Mouse (Mus musculus): ENCODE measurements around the gene Il17rc. TPM values are rescaled to one million over a fixed set of nuclear protein-coding genes. Genes with fewer than 3 reads are reported as not detected.

The Il17rc gene
- polyA plus RNA-seq, 1 experiment from 2014 or later, result 31.1 TPM

GRCm38 (mm10) chr6:113438721-113439430, 32.4 kb upstream of the Il17rc start:
- Histone ChIP-seq H3K9ac (replicated peaks; ENCODE audit: low read depth) (no peak overlapping the region), H3K9me3 (ENCODE audit: low read length) (no peaks in the 10 kb centered on the region), H3K27ac (ENCODE audit: low read length) (no peak overlapping the region), H3K4me1 (ENCODE audit: insufficient read depth, low read depth, low read length) (0 out of 2 replicates have a peak, but pooled peaks cover 5% of the 10 kb centered on the region), H3K4me2 (replicated peaks; ENCODE audit: low read depth, low read length) (no peak overlapping the region), H3K27me3 (replicated peaks; ENCODE audit: insufficient read depth, low read length) (no peaks in the 10 kb centered on the region), H3K4me3 (ENCODE audit: low read depth, low read length) (no peak overlapping the region), H3K36me3 (ENCODE audit: insufficient read depth, low read length) (no peaks in the 10 kb centered on the region)
- DNase-seq (ENCODE audit: low spot score) (peak; percentile 37), ATAC-seq (no peak)
- WGBS, result 46% methylated on average over 12 of the region's 12 CpGs
- TF ChIP-seq EP300 (IDR thresholded peaks at IDR 0.05), result no peak
- TF ChIP-seq CTCF (IDR thresholded peaks at IDR 0.05), result no peak

GRCm38 (mm10) chr6:113440686-113441085, 30.5 kb upstream of the Il17rc start:
- WGBS, result 88% methylated on average over 3 of the region's 3 CpGs
- Histone ChIP-seq H3K27me3 (replicated peaks; ENCODE audit: insufficient read depth, low read length) (no peaks in the 10 kb centered on the region), H3K27ac (ENCODE audit: low read length) (no peak overlapping the region), H3K36me3 (ENCODE audit: insufficient read depth, low read length) (no peaks in the 10 kb centered on the region), H3K9me3 (ENCODE audit: low read length) (no peaks in the 10 kb centered on the region), H3K9ac (replicated peaks; ENCODE audit: low read depth) (no peak overlapping the region), H3K4me2 (replicated peaks; ENCODE audit: low read depth, low read length) (no peak overlapping the region), H3K4me3 (ENCODE audit: low read depth, low read length) (no peak overlapping the region), H3K4me1 (ENCODE audit: insufficient read depth, low read depth, low read length) (0 out of 2 replicates have a peak, but pooled peaks cover 5% of the 10 kb centered on the region)
- no peak for DNase-seq (ENCODE audit: low spot score)
- ATAC-seq, result no peak
- TF ChIP-seq CTCF (IDR thresholded peaks at IDR 0.05), result no peak
- no peak for TF ChIP-seq EP300 (IDR thresholded peaks at IDR 0.05)

GRCm38 (mm10) chr6:113441147-113441680, 30.0 kb upstream of the Il17rc start:
- peak; percentile 53; the same call in 1 of the 2 replicates for ATAC-seq

GRCm38 (mm10) chr6:113442087-113442441, 29.2 kb upstream of the Il17rc start:
- peak overlapping the region; percentile 83 for H3K9ac ChIP-seq (replicated peaks; ENCODE audit: low read depth)
- 0 out of 2 replicates have a peak, but pooled peaks cover 5% of the 10 kb centered on the region for H3K4me1 ChIP-seq (ENCODE audit: insufficient read depth, low read depth, low read length)
- DNase-seq (ENCODE audit: low spot score), result no peak
- TF ChIP-seq CTCF (IDR thresholded peaks at IDR 0.05) (no peak), EP300 (IDR thresholded peaks at IDR 0.05) (no peak)
- H3K27ac ChIP-seq (ENCODE audit: low read length), result no peak overlapping the region
- ATAC-seq, result no peak
- no peaks in the 10 kb centered on the region for H3K36me3 ChIP-seq (ENCODE audit: insufficient read depth, low read length)
- peak overlapping the region; percentile 91 for H3K4me3 ChIP-seq (ENCODE audit: low read depth, low read length)
- 42% methylated on average over 9 of the region's 9 CpGs for WGBS
- peak overlapping the region; percentile 92 for H3K4me2 ChIP-seq (replicated peaks; ENCODE audit: low read depth, low read length)
- no peaks in the 10 kb centered on the region for H3K9me3 ChIP-seq (ENCODE audit: low read length)
- no peaks in the 10 kb centered on the region for H3K27me3 ChIP-seq (replicated peaks; ENCODE audit: insufficient read depth, low read length)

More at GRCm38 (mm10) chr6:113441147-113441680, 30.0 kb upstream of the Il17rc start:
- Histone ChIP-seq H3K9me3 (ENCODE audit: low read length) (no peaks in the 10 kb centered on the region), H3K4me1 (ENCODE audit: insufficient read depth, low read depth, low read length) (0 out of 2 replicates have a peak, but pooled peaks cover 5% of the 10 kb centered on the region), H3K36me3 (ENCODE audit: insufficient read depth, low read length) (no peaks in the 10 kb centered on the region), H3K27me3 (replicated peaks; ENCODE audit: insufficient read depth, low read length) (no peaks in the 10 kb centered on the region), H3K27ac (ENCODE audit: low read length) (no peak overlapping the region), H3K9ac (replicated peaks; ENCODE audit: low read depth) (no peak overlapping the region), H3K4me3 (ENCODE audit: low read depth, low read length) (no peak overlapping the region), H3K4me2 (replicated peaks; ENCODE audit: low read depth, low read length) (no peak overlapping the region)
- DNase-seq (ENCODE audit: low spot score), result peak; percentile 85
- peak; percentile 88 for TF ChIP-seq CTCF (IDR thresholded peaks at IDR 0.05)
- no peak for TF ChIP-seq EP300 (IDR thresholded peaks at IDR 0.05)
- 52% methylated on average over 7 of the region's 7 CpGs for WGBS

GRCm38 (mm10) chr6:113442442-113443090, 28.7 kb upstream of the Il17rc start, which contains the start of gene Jagn1:
Gene Jagn1 (plus strand): TSS chr6:113442569.
- 0 out of 2 replicates have a peak, but pooled peaks cover 5% of the 10 kb centered on the region for H3K4me1 ChIP-seq (ENCODE audit: insufficient read depth, low read depth, low read length)
- peak within 1 kb of the TSS; percentile 92 for H3K4me2 ChIP-seq (replicated peaks; ENCODE audit: low read depth, low read length)
- peak within 1 kb of the TSS; percentile 91 for H3K4me3 ChIP-seq (ENCODE audit: low read depth, low read length)
- H3K36me3 ChIP-seq (ENCODE audit: insufficient read depth, low read length), result no peaks in the 10 kb centered on the region
- H3K27ac ChIP-seq (ENCODE audit: low read length), result peak within 1 kb of the TSS; percentile 74
- under 1% methylated on average over 35 of the region's 45 CpGs for WGBS
- DNase-seq (ENCODE audit: low spot score) (peak; percentile 95), ATAC-seq (peak; percentile 92)
- peak within 1 kb of the TSS; percentile 83 for H3K9ac ChIP-seq (replicated peaks; ENCODE audit: low read depth)
- TF ChIP-seq EP300 (IDR thresholded peaks at IDR 0.05), result no peak
- TF ChIP-seq CTCF (IDR thresholded peaks at IDR 0.05), result no peak
- no peaks in the 10 kb centered on the region for H3K9me3 ChIP-seq (ENCODE audit: low read length)
- H3K27me3 ChIP-seq (replicated peaks; ENCODE audit: insufficient read depth, low read length), result no peaks in the 10 kb centered on the region

GRCm38 (mm10) chr6:113443091-113443490, 28.1 kb upstream of the Il17rc start:
- TF ChIP-seq CTCF (IDR thresholded peaks at IDR 0.05), result peak; percentile 51
- TF ChIP-seq EP300 (IDR thresholded peaks at IDR 0.05), result no peak
- no peaks in the 10 kb centered on the region for H3K27me3 ChIP-seq (replicated peaks; ENCODE audit: insufficient read depth, low read length)
- WGBS, result 43% methylated on average over 12 of the region's 12 CpGs
- peak overlapping the region; percentile 91 for H3K4me3 ChIP-seq (ENCODE audit: low read depth, low read length)
- H3K9me3 ChIP-seq (ENCODE audit: low read length), result no peaks in the 10 kb centered on the region
- H3K4me1 ChIP-seq (ENCODE audit: insufficient read depth, low read depth, low read length), result 0 out of 2 replicates have a peak, but pooled peaks cover 5% of the 10 kb centered on the region
- 0 out of 2 replicates have a peak overlapping the region, but pooled peaks have one; percentile 74 for H3K27ac ChIP-seq (ENCODE audit: low read length)
- no peak for ATAC-seq
- peak; percentile 29 for DNase-seq (ENCODE audit: low spot score)
- peak overlapping the region; percentile 83 for H3K9ac ChIP-seq (replicated peaks; ENCODE audit: low read depth)
- peak overlapping the region; percentile 92 for H3K4me2 ChIP-seq (replicated peaks; ENCODE audit: low read depth, low read length)
- H3K36me3 ChIP-seq (ENCODE audit: insufficient read depth, low read length), result 0 out of 2 replicates have a peak, but pooled peaks cover 3% of the 10 kb centered on the region

Measured in lung, postnatal 0 days (tissue).